Mouse (Mus musculus) monocyte, adult 2 months (primary cell): ENCODE measurements around the gene Ncoa6.

Experiments
- DNase-seq, 2 experiments: peaks; one replicate each; pipeline ENCODE4 v3.0.0; 2022; ENCODE audit warnings: low spot score in 2 of 2, low read depth in 1 of 2

Gene Ncoa6

GRCm38 (mm10) chr2:155372451-155372850 lies 101.2 kb downstream of the Ncoa6 start:
- no peak for DNase-seq

- no peak for DNase-seq
Measured at GRCm38 (mm10) chr2:155369333-155369883, 104.3 kb downstream of the Ncoa6 start.

GRCm38 (mm10) chr2:155367635-155368284 lies 105.9 kb downstream of the Ncoa6 start:
- no peak for DNase-seq

GRCm38 (mm10) chr2:155357686-155358399 lies 115.9 kb downstream of the Ncoa6 start:
- DNase-seq = no peak

- DNase-seq = peak; percentile 78 to 81
Measured at GRCm38 (mm10) chr2:155356971-155357591, 116.6 kb downstream of the Ncoa6 start, which contains the start of gene Pigu. TSS of gene Pigu (minus strand) at chr2:155357430.

GRCm38 (mm10) chr2:155354402-155354801 lies 119.3 kb downstream of the Ncoa6 start:
- no peak for DNase-seq

GRCm38 (mm10) chr2:155346670-155347069 lies 127.0 kb downstream of the Ncoa6 start:
- no peak for DNase-seq
